Mouse (Mus musculus): Measurements from ENCODE around the gene Car3.

DNA sequence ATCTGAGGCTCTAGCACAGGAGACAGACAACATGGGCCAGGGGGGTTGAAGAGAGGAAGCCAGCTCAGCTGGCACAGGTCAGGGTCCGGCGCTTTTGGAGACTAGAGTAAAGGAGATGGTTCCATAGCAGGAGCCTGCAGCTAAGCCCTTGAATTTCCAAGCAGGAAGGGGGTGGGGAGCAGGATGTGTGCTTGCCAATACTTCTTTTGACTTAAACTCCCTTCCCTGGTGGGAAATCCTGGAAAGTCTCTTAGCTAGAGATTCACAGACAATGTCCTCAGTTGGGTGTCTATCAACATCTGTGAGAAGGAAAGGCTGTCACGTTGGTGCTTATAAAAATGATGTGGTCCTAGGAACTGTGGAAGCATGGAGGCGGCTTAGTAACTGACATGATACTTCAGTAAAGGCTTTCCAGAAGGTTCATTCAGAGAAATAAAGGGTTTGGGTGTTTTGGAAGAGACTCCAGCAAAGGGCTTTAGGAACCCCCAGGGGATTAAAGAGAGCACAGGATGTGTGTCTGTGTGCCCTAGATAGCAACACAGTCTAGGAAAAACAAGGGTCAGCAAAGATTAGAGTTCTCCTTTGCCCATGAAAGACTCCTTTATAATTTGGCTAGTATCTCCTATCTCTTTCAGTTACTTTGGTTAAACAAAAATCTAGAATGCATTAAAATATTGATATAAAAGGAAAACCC is 26.6 kb downstream of the Car3 start:
- TF ChIP-seq POLR2A (IDR thresholded peaks at IDR 0.05; ENCODE audit: low read depth, low read length): no peak
- TF ChIP-seq CTCF (IDR thresholded peaks at IDR 0.05; ENCODE audit: extremely low read depth, insufficient read length, insufficient replicate concordance, low read depth, low read length): no peak

Data from small intestine, adult 2 months (tissue).